Mouse (Mus musculus): ENCODE data around the gene Sult1a1. TPM values are rescaled to one million over a fixed set of nuclear protein-coding genes. Genes with fewer than 3 reads are reported as not detected.

Sult1a1 gene
- polyA plus RNA-seq, 1 experiment from 2014 or later: 2.5 TPM

DNA sequence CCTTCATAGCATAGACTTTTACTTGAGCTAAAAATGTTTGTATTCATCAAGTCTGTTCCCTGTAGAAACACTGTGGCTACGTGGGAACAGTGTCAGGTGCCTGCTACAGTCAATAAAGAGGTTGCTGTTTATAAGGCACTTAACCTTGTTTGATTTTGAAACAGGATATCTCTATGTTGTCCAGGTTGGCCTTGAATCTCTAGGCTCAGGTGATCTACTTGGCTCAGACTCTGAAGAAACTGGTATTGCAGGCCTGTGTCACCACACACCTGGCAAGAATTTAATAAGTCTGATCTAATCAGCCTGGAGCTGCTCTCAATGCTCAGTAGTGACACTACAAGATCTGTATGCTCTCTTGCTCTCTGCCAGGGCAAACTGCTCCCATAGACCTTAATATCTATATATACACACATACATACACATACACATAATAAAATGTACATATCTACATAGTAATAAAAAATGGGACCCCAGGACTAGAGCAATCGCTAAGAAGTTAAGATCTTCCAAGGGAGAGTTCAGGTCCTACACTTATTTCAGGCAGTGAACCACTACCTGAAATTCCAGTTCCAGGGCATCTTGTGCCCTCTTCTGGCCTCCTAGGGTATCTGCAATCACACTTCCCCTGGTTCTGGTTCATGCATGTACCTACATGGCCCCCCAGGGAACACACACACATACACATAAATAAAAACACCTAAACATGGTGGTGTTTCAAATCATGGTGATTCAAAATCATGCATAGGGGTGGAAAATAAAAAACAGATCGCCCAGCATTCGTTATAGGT lies 39.3 kb downstream of the Sult1a1 start:
- ATAC-seq (ENCODE audit: low FRiP score) (no peak), DNase-seq (ENCODE audit: low spot score) (peak; percentile 44)
- H3K27ac ChIP-seq: no peak overlapping the region
- H3K27me3 ChIP-seq (ENCODE audit: control insufficient read depth, insufficient read depth, low read length): no peaks in the 10 kb centered on the region
- no peak overlapping the region for H3K4me2 ChIP-seq (replicated peaks)
- H3K4me1 ChIP-seq (replicated peaks; ENCODE audit: control insufficient read depth, insufficient read depth, low read length): no peaks in the 10 kb centered on the region
- no peaks in the 10 kb centered on the region for H3K36me3 ChIP-seq (replicated peaks; ENCODE audit: control insufficient read depth, insufficient read depth)
- no peak overlapping the region for H3K9ac ChIP-seq
- 21% methylated on average over 4 of the region's 4 CpGs for WGBS
- H3K4me3 ChIP-seq (replicated peaks; ENCODE audit: low read length): no peak overlapping the region
- no peaks in the 10 kb centered on the region for H3K9me3 ChIP-seq (ENCODE audit: control insufficient read depth, low read length)

DNA sequence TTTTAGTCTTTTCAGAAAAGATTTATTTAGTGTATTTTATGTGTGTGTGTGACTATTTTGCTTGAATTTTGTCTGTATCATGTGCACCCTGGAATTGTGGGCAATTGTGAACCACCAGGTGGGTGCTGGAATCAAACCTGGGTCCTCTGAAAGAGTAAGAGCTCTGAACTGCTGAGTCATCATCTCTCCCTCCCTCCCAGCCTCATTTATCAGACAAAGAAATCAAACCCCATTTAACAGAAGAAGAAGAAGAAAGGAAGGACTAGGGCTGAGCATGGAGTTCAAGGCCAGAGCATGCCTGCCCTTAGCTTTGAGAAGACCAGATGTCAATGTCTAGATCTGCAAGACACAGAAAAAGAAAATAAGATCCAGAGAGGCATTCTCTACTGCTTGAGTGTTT lies 40.9 kb downstream of the Sult1a1 start:
- H3K4me3 ChIP-seq (replicated peaks; ENCODE audit: low read length): no peak overlapping the region
- no peaks in the 10 kb centered on the region for H3K4me1 ChIP-seq (replicated peaks; ENCODE audit: control insufficient read depth, insufficient read depth, low read length)
- ATAC-seq (ENCODE audit: low FRiP score): no peak
- no peak overlapping the region for H3K4me2 ChIP-seq (replicated peaks)
- H3K27ac ChIP-seq: no peak overlapping the region
- H3K36me3 ChIP-seq (replicated peaks; ENCODE audit: control insufficient read depth, insufficient read depth): no peaks in the 10 kb centered on the region
- H3K27me3 ChIP-seq (ENCODE audit: control insufficient read depth, insufficient read depth, low read length): no peaks in the 10 kb centered on the region
- H3K9ac ChIP-seq: no peak overlapping the region
- H3K9me3 ChIP-seq (ENCODE audit: control insufficient read depth, low read length): no peaks in the 10 kb centered on the region
- DNase-seq (ENCODE audit: low spot score): no peak

DNA sequence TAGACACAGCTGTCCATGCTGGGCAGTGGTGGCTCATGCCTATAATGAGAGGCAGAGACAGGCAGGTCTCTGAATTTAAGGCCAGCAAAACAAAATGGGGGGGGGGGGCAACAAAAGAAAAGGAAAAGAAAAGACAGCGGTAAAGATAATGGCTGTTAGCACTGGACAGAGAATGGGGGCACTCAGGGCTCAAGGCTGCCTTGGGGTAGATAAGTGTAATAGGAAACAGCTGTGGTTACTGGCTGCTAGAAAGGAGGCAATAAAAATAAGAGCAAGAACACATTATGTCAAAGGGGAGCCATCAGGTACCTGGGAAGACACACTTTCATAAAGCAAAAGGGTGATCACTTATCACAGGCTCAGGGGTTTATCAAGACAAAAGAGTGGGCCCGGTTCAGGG lies 43.8 kb downstream of the Sult1a1 start:
- no peak for ATAC-seq (ENCODE audit: low FRiP score)
- H3K9ac ChIP-seq: no peak overlapping the region
- H3K9me3 ChIP-seq (ENCODE audit: control insufficient read depth, low read length): no peaks in the 10 kb centered on the region
- no peaks in the 10 kb centered on the region for H3K4me1 ChIP-seq (replicated peaks; ENCODE audit: control insufficient read depth, insufficient read depth, low read length)
- H3K27me3 ChIP-seq (ENCODE audit: control insufficient read depth, insufficient read depth, low read length): no peaks in the 10 kb centered on the region
- 86% methylated on average over 2 of the region's 2 CpGs for WGBS
- DNase-seq (ENCODE audit: low spot score): no peak
- H3K4me3 ChIP-seq (replicated peaks; ENCODE audit: low read length): no peak overlapping the region
- H3K4me2 ChIP-seq (replicated peaks): no peak overlapping the region
- no peaks in the 10 kb centered on the region for H3K36me3 ChIP-seq (replicated peaks; ENCODE audit: control insufficient read depth, insufficient read depth)
- no peak overlapping the region for H3K27ac ChIP-seq

DNA sequence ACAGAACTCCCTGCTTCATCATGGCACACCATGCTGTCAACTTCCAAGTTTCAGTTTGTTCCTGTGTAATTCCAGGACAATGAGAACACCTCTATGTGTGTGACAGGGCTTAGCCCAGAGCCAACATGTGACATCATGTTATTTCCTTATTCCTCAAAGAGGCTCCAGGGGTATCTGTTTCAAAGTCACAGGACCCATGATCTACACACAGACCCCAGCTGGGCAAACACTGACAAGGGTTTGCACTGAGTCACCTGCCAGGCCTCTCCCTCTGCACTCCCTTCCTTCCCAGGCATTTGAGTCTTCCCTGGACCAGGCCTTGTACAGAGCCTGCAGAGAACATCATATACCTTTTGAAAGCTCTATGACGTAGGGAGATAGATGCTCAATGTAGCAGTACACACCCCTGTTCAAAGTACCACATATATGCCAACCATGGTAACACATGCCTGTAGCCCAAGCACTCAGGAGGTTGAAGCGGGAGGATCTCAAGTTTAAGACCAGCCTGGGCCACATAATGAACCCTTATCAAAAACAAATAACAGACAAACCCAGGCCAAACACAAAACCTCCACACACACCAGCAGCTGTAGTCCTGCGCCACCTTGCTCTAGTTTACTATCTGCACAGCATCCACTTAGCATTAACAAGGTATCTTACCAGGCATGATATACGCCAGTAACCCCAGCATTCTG lies 45.3 kb downstream of the Sult1a1 start, which contains the start of gene Nupr1:
TSS of gene Nupr1 (minus strand) at position 38 of the 695 bp plus-strand sequence.
- no peak within 1 kb of the TSS for H3K9ac ChIP-seq
- DNase-seq (ENCODE audit: low spot score): no peak
- ATAC-seq (ENCODE audit: low FRiP score): no peak
- WGBS: 93% methylated on average over 4 of the region's 4 CpGs
- no peaks in the 10 kb centered on the region for H3K36me3 ChIP-seq (replicated peaks; ENCODE audit: control insufficient read depth, insufficient read depth)
- H3K4me2 ChIP-seq (replicated peaks): no peak within 1 kb of the TSS
- H3K4me3 ChIP-seq (replicated peaks; ENCODE audit: low read length): no peak within 1 kb of the TSS
- H3K27ac ChIP-seq: no peak within 1 kb of the TSS
- H3K27me3 ChIP-seq (ENCODE audit: control insufficient read depth, insufficient read depth, low read length): no peaks in the 10 kb centered on the region
- H3K9me3 ChIP-seq (ENCODE audit: control insufficient read depth, low read length): no peaks in the 10 kb centered on the region
- no peaks in the 10 kb centered on the region for H3K4me1 ChIP-seq (replicated peaks; ENCODE audit: control insufficient read depth, insufficient read depth, low read length)

DNA sequence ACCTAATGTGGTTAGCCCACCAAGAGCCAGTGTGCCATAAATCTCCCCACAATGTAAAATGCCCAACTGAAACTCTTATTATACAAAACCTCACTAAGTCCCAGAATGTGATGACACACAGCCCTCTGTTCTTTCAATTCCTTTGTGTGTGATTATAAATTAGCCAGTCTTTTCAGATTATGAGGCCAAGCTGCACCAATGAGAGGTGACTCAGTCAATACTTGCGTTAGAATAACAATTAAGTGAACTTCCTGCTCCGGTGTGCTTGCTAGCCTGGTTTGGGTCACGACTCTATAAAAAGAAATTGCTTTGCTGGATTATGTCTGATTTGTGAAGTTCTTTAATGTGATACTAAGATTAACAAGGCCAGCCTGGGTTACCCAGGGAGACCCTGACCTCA lies 46.3 kb downstream of the Sult1a1 start:
- H3K4me1 ChIP-seq (replicated peaks; ENCODE audit: control insufficient read depth, insufficient read depth, low read length): no peaks in the 10 kb centered on the region
- no peak overlapping the region for H3K9ac ChIP-seq
- H3K36me3 ChIP-seq (replicated peaks; ENCODE audit: control insufficient read depth, insufficient read depth): no peaks in the 10 kb centered on the region
- WGBS: 28% methylated on average over 3 of the region's 3 CpGs
- no peaks in the 10 kb centered on the region for H3K27me3 ChIP-seq (ENCODE audit: control insufficient read depth, insufficient read depth, low read length)
- no peak overlapping the region for H3K27ac ChIP-seq
- no peak overlapping the region for H3K4me2 ChIP-seq (replicated peaks)
- no peaks in the 10 kb centered on the region for H3K9me3 ChIP-seq (ENCODE audit: control insufficient read depth, low read length)
- H3K4me3 ChIP-seq (replicated peaks; ENCODE audit: low read length): no peak overlapping the region
- ATAC-seq (ENCODE audit: low FRiP score) (no peak), DNase-seq (ENCODE audit: low spot score) (no peak)

DNA sequence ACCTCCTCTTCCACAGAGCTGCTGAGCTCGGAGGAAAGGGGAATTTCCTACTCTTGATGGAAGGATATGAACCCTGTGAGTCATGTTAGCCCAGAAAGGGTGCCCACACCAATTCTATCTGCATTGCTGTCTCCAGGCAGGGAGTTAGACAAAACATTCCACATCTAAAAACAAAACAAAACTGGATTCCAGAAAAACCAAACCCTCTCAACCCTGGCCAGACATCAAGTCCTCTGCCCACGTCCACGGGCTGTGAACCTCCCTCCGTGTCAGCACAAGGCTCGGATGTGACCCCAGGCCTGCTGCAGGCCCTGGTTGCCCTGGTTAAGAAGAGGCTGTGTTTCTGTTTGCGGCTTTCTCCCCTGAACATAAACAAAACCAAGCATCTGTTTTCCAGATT lies 48.1 kb downstream of the Sult1a1 start:
- ATAC-seq (ENCODE audit: low FRiP score): no peak
- Histone ChIP-seq H3K4me3 (replicated peaks; ENCODE audit: low read length) (no peak overlapping the region), H3K4me1 (replicated peaks; ENCODE audit: control insufficient read depth, insufficient read depth, low read length) (no peaks in the 10 kb centered on the region), H3K36me3 (replicated peaks; ENCODE audit: control insufficient read depth, insufficient read depth) (no peaks in the 10 kb centered on the region), H3K9me3 (ENCODE audit: control insufficient read depth, low read length) (no peaks in the 10 kb centered on the region), H3K27ac (no peak overlapping the region), H3K9ac (no peak overlapping the region), H3K27me3 (ENCODE audit: control insufficient read depth, insufficient read depth, low read length) (no peaks in the 10 kb centered on the region), H3K4me2 (replicated peaks) (no peak overlapping the region)
- WGBS: 83% methylated on average over 6 of the region's 6 CpGs
- DNase-seq (ENCODE audit: low spot score): no peak

DNA sequence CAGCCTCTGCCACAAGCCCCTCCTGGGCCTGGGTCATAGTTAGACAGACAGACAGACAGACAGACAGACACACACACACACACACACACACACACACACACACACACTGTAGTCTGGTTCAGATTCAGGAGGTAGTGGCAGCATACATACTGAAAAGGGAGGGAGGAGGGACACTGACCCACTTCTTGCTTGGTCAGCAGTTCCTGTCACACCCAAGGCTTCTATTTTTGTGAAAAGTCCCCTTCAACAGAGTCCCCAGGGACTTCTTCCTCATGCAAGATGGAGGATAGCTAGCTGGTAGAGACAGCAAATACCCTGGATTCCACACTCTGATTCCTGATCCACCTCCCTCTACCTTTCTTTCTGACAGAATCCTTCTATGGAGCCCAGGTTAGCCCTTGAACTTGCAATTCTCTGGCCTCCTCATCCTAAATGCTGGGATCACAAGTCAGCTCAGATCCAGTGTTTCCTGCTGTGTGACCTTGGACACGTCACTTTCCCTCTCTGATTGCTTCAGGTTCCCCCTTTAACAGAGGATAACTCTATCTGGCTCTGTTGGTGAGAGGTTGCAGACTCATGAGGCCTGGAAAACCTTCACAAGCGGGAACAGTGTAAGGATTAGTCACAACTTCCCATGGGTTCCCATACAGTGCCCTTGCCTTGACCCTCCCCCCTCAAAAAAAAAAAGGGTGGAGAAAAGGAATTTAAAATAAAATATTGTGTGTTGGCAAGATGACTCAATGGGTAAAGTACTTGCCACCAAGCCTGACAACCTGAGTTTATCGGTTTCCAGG lies 50.2 kb downstream of the Sult1a1 start:
- no peak for DNase-seq (ENCODE audit: low spot score)
- 88% methylated on average over 3 of the region's 3 CpGs for WGBS
- Histone ChIP-seq H3K9ac (no peak overlapping the region), H3K27me3 (ENCODE audit: control insufficient read depth, insufficient read depth, low read length) (no peaks in the 10 kb centered on the region), H3K36me3 (replicated peaks; ENCODE audit: control insufficient read depth, insufficient read depth) (no peaks in the 10 kb centered on the region), H3K9me3 (ENCODE audit: control insufficient read depth, low read length) (no peaks in the 10 kb centered on the region), H3K27ac (no peak overlapping the region), H3K4me2 (replicated peaks) (no peak overlapping the region), H3K4me1 (replicated peaks; ENCODE audit: control insufficient read depth, insufficient read depth, low read length) (no peaks in the 10 kb centered on the region), H3K4me3 (replicated peaks; ENCODE audit: low read length) (no peak overlapping the region)
- no peak for ATAC-seq (ENCODE audit: low FRiP score)

DNA sequence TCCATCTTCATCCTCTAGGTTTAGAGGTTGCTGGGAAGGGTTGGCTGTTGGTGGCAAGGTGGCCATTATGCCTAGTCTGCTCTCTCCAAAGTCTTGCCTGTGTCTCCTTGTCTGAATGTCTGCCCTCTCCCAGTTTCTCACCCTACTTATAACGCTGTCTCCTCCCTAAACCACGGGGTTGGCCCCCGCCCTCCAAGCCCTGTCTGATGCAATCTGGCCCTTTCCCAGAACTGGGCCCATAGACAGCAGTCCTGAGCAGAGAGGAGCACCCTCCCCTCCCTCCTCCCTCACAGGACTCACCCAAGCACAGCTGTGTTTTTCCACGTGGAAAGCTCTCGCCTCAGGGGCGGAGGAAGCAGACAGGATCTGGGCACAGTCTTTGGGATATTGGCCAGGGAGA lies 50.9 kb downstream of the Sult1a1 start:
- Histone ChIP-seq H3K4me3 (replicated peaks; ENCODE audit: low read length) (no peak overlapping the region), H3K9ac (no peak overlapping the region), H3K27ac (no peak overlapping the region), H3K4me1 (replicated peaks; ENCODE audit: control insufficient read depth, insufficient read depth, low read length) (no peaks in the 10 kb centered on the region), H3K4me2 (replicated peaks) (no peak overlapping the region), H3K9me3 (ENCODE audit: control insufficient read depth, low read length) (no peaks in the 10 kb centered on the region), H3K27me3 (ENCODE audit: control insufficient read depth, insufficient read depth, low read length) (no peaks in the 10 kb centered on the region), H3K36me3 (replicated peaks; ENCODE audit: control insufficient read depth, insufficient read depth) (no peaks in the 10 kb centered on the region)
- ATAC-seq (ENCODE audit: low FRiP score): no peak
- DNase-seq (ENCODE audit: low spot score): peak; percentile 29
- 60% methylated on average over 6 of the region's 6 CpGs for WGBS

DNA sequence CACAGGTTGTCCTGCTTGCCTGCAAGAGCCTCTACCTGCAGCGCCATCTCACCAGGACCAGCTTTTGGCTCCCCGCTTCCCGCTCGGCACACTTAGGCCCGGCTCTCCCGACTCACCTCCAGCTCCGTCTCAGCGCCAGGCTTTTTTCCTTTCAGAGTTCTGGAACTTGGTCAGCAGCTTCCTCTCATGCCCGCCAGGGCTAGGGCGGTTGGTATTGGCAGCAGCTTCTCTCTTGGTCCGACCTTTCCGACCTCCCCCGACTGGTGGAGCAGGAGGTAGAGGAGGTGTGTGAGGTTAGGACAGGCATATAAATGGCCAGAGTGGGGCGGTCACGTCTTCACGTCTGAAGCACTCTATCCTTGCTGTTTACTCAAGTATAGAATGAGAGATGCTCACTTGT lies 51.5 kb downstream of the Sult1a1 start:
- H3K36me3 ChIP-seq (replicated peaks; ENCODE audit: control insufficient read depth, insufficient read depth): no peaks in the 10 kb centered on the region
- 72% methylated on average over 16 of the region's 16 CpGs for WGBS

More for the DNA sequence above, 51.5 kb downstream of the Sult1a1 start:
- Histone ChIP-seq H3K9ac (no peak overlapping the region), H3K9me3 (ENCODE audit: control insufficient read depth, low read length) (no peaks in the 10 kb centered on the region), H3K27me3 (ENCODE audit: control insufficient read depth, insufficient read depth, low read length) (no peaks in the 10 kb centered on the region), H3K4me2 (replicated peaks) (no peak overlapping the region), H3K4me1 (replicated peaks; ENCODE audit: control insufficient read depth, insufficient read depth, low read length) (no peaks in the 10 kb centered on the region), H3K27ac (no peak overlapping the region), H3K4me3 (replicated peaks; ENCODE audit: low read length) (no peak overlapping the region)
- no peak for ATAC-seq (ENCODE audit: low FRiP score)
- no peak for DNase-seq (ENCODE audit: low spot score)

Measured in hindbrain, embryonic 14.5 days (tissue).